Mouse (Mus musculus) ovary, adult 18-20 months (tissue): ENCODE data around the gene Gm17654.
"Not testable (repeated sequence)": the region's sequence is repeated elsewhere in the genome, so short reads cannot be mapped to it uniquely, and the experiment has no call there.

Source experiments
- DNase-seq: peaks from one replicate; pipeline ENCODE4 v3.0.0; 2022; ENCODE audit warnings: low spot score, mixed read lengths

Gene Gm17654

DNA sequence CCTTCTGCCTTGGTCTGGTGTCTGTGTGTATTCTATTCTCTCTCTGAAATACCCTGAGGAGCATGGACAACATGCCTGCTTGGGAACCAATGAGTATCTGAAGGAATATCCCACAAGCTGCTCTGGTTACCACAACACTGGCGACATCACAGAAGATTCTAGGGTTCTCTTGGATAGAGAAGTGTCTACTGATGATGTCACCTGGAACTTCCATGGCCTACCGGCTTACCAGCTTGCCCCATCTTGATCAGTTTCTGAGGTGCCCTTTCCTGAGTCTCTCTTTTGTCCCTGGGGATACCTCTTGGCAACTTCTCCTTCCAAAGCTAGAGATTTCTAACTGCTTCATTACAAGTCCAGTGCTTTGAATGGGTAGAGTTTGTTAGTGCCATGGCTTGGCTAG lies at the start of gene Gm17654:
Gm17654 (minus strand) TSS at position 101 of the 400 bp plus-strand sequence.
- not testable (repeated sequence) for DNase-seq

DNA sequence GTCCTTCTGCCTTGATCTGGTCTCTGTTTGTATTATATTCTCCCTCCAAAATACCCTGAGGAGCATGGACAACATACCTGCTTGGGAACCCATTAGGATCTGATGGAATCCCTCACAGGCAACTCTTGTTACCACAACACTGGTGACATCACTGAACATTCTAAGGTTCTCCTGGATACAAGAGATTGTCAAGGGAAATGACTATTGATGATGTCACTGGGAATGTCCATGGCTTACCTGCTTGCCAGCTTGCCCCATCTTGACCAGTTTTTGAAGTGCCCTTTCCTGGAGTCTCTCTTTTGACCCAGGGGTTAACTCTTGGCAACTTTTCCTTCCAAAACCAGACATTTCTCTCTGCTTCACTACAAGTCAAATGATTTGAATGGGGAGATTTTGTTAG lies 29.0 kb upstream of the Gm17654 start, which contains the start of gene Gm10375:
Gm10375 (minus strand) TSS at position 101 of the 400 bp plus-strand sequence.
- DNase-seq, result not testable (repeated sequence)

DNA sequence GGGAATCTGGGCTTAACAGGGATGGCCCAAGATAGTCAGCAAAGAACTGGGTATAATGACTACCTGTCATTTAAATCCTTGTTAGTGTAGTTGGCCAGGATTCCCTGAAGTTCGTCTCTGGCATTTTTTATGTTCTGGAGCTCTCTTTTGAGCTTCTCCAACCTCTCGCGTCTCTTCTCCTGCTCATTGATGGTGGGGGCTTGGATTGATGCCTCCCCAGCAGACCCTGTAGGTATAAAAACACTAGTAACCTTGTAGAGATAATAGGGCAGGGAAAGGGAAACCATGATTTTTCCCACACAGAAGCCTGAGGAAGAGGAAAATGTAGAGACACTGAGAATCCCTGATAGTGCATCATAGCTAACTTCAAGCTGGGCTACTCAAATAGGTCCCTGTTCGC lies 977 bp downstream of the Gm17654 start:
- not testable (repeated sequence) for DNase-seq

DNA sequence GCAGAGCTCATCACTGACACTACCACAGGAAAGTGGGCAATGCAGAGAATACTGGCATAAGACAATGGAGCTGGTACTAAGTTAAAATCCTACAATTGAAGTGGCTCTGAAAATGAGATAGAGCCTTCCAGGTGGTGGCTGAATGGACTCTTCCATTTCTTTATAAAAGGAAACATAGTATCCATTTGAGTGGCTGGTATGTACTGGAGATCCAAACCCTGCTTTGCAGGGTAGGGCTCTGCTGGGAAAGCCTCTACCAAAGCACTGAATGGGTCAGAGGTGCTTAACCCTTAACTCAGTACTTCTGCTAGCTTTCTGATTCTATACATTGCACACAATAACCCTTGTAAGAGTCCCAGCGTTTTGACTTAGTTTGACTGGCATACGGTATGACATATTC lies 26.7 kb downstream of the Gm17654 start:
- not testable (repeated sequence) for DNase-seq

DNA sequence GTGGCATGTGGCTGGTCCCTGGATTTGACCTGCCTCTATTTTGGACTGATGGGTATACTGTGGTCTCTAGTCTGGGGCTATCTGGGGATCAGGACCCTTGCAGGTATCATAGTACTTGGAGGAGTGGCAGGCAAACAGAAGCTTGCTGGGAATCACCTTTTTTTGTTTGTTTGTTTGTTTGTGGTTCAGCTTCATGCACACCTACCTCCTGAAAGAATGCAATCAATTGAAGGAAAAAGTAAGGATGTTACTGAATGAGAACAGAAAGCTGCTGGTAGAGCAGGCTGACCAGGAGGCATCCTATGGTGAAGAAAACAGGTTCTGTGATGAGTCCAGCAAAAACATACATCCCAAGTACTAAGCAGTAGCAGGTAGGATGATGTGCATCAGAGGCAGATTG lies 32.7 kb downstream of the Gm17654 start:
- not testable (repeated sequence) for DNase-seq

DNA sequence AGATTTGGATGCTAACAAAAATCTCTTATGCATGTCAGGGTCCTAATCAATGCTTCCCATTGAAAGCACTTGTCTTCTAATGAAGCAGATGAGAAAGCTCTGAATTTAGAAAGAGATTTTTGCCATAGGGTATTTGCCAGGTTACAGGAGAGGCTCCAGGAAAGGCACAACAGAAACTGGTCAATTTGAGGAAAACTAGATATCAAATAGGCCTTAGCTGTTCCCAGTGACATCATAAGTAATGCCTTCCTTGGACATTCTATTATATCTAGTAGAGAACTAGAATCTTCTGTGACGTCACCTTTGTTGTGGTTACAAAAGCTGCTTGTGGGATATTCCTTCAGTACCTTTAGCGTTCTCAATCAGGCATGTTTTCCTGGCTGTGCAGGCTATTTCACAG lies 35.7 kb downstream of the Gm17654 start, which contains the start of gene Gm5799:
Gm5799 (plus strand) TSS at position 301 of the 400 bp plus-strand sequence.
- not testable (repeated sequence) for DNase-seq

DNA sequence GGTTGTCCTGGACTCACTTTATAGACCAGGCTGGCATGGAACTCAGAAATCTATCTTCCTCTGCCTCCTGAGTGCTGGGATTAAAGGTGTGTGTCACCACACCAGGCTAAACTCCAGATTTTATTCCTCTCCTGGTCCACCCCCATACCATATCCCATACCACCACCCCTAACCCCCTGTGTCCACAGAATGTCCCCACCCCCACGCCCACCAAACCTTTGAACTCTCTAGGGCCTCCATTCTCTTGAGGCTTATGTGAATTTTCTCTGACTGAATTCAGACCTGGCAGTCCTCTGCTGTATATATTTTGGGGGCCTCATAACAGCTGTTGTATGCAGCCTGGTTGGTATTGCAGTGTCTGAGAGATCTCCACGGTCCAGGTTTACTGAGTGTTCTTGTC lies 40.8 kb downstream of the Gm17654 start:
- not testable (repeated sequence) for DNase-seq

DNA sequence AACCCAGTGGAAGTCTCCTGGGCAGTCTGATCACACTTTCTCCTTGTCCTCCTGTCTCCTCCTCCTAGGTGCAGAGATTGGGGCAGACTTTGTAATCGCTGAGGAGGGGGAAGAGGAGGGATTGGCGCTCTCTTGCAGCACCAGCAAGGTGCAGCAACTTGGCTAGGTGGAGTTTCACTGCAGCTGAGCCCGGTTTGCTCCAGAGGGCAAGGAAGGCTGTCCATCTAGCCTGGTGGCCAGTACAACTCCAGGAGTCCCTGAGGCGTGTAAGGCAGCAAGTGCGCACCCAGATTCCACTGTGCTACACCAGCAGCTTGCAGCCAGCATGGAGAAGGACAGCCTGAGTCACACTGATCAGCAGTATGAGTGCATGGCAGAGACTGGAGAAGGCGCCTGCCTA lies 46.6 kb downstream of the Gm17654 start:
- DNase-seq, result not testable (repeated sequence)

DNA sequence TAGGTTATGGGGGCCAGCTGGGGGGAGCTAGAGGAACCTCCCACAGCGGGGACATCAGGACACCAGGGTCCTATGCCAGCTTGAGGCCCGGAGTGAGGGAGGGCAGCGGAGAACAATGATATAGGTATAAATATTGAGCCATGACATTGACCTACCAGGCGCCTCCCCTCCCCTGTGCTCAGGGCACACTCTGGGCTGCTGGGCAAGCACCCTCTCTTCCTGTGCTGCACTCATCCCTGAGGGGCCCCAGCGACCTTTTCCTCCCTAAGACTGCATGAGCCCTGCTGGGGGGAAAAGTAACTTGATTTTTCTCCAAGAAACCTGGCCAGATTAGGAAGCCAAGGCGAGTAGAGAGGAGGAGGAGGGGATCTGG lies 46.9 kb downstream of the Gm17654 start:
- not testable (repeated sequence) for DNase-seq

DNA sequence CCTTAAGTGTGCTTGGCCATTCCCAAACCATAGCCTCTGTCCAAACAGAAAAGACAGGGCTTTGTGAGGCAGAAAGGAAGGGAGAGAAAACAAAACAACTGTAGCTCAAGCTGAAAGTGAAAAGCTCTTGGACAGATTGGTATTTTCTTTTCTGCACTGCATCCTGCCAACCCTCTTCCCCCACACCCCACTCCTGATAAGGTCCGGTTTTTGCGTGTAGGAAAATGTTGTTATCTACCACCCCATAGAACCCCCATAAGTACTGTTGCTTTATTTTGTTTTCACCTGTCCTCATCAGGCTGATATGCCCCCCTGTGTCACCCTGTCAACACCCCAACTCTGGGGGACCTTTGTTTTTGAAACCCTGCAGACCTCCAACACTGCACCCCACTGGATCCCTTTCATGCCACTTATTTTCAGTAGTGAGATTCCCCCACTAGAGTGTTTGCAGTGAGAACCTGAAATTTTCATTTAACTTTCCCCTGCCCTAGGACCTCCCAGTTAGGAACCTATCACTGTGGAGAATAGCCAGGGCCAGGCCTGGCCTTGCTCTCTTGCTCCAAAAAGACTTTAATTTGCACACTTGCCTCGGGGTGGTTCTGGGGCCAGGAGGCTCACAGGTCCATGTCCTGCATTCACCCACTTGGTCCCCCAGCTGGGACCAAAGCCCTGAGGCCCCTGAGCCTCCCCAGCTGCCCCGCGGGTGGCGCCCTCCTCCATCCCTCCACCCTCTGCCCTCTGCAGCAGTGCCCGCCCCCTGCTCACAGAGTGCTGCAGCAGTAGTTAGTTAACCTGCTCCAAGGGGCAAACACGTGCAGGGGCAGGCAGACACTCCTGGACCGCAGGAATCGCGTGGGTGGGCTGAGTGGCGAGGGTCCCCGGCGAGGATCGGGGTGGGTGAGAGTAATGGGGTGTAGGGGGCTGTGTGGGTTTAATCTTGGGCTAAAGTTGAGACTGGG lies 47.6 kb downstream of the Gm17654 start:
- not testable (repeated sequence) for DNase-seq
